Mouse (Mus musculus) T-helper 2 cell (primary cell): ENCODE data around the gene Klhl11.

Experiments
- in situ Hi-C: fragments of 300-600 bp; cut with MboI, MseI; formaldehyde crosslinking; loops from one replicate; pipeline ENCODE4 v1.15.1; 2025; ENCODE audit warnings: high pct_unique_total_duplicates

Klhl11 gene

GRCm38 (mm10) chr11:100414021-100414913 is 58.3 kb downstream of the Klhl11 start, which contains the start of gene P3h4:
Gene P3h4 (minus strand): TSS chr11:100414836.
- in situ Hi-C loops, result no loop called here

GRCm38 (mm10) chr11:100413541-100413940 is 59.0 kb downstream of the Klhl11 start:
- in situ Hi-C loops, result no loop called here
